Mouse (Mus musculus) hindbrain, embryonic 15.5 days (tissue): ENCODE measurements around the gene Fkbp5. TPM values are rescaled to one million over a fixed set of nuclear protein-coding genes. Genes with fewer than 3 reads are reported as not detected.

Experiments
- ATAC-seq: fragments of 200-750 bp; cut with Nextera tagmentation; 2 replicates; pipeline ENCODE4 v1.8.0; 2017; ENCODE audit warnings: low read depth, moderate number of reproducible peaks, moderate TSS enrichment; ENCODE audit not compliant: low FRiP score
- H3K27ac ChIP-seq: fragments of 300-500 bp; sonication (generic); replicated peaks from 2 replicates; pipeline ENCODE4 v1.5.1; 2015; ENCODE audit warnings: mild to moderate bottlenecking, inconsistent platforms
- H3K27me3 ChIP-seq: fragments of 300-500 bp; sonication (generic); 2 replicates; pipeline ENCODE4 v1.6.1; 2015; ENCODE audit warnings: control low read depth, inconsistent platforms
- H3K36me3 ChIP-seq: fragments of 300-500 bp; sonication (generic); 2 replicates; pipeline ENCODE4 v1.6.1; 2015; ENCODE audit warnings: control low read depth, inconsistent platforms
- H3K4me1 ChIP-seq: fragments of 300-500 bp; sonication (generic); replicated peaks from 2 replicates; pipeline ENCODE4 v1.6.1; 2015; ENCODE audit warnings: control low read depth, inconsistent platforms
- H3K4me2 ChIP-seq: fragments of 300-500 bp; sonication (generic); 2 replicates; pipeline ENCODE4 v1.6.1; 2015; ENCODE audit warnings: moderate library complexity, mild to moderate bottlenecking, inconsistent platforms
- H3K4me3 ChIP-seq: fragments of 300-500 bp; sonication (generic); 2 replicates; pipeline ENCODE4 v1.5.1; 2015; ENCODE audit warnings: mild to moderate bottlenecking, inconsistent platforms
- H3K9ac ChIP-seq: fragments of 300-500 bp; sonication (generic); 2 replicates; pipeline ENCODE4 v1.6.1; 2015; ENCODE audit warnings: inconsistent platforms
- H3K9me3 ChIP-seq: fragments of 300-500 bp; sonication (generic); 2 replicates; pipeline ENCODE4 v1.6.1; 2016; ENCODE audit warnings: control low read depth, inconsistent platforms
- WGBS: fragments of 180-500 bp; shearing (Covaris S2); methylation state at CpG from one replicate; pipeline ENCODE4 v1.1.7; 2015; 5-methylcytosine and 5-hydroxymethylcytosine counted together
- polyA plus RNA-seq: library from polyadenylated mRNA; unstranded; fragments of >200 nt; fragmentation: Nextera tagmentation; extraction: Ambion mirVana; gene quantifications from 2 replicates; pipeline ENCODE4 v1.2.1, GENCODE M21; 2015

Gene Fkbp5
- polyA plus RNA-seq, 1 experiment from 2014 or later: 31.5 TPM

GRCm38 (mm10) chr17:28512696-28513095, 4.6 kb downstream of the Fkbp5 start:
- Histone ChIP-seq H3K9ac (no peak overlapping the region), H3K9me3 (no peaks in the 10 kb centered on the region), H3K4me3 (no peak overlapping the region), H3K4me2 (no peak overlapping the region), H3K27ac (no peak overlapping the region), H3K36me3 (no peaks in the 10 kb centered on the region), H3K27me3 (peaks cover 4% of the 10 kb centered on the region; the same call in 1 of the 2 replicates), H3K4me1 (peaks cover 16% of the 10 kb centered on the region)
- ATAC-seq: no peak
- 40% methylated on average over 6 of the region's 6 CpGs for WGBS

GRCm38 (mm10) chr17:28511616-28512541, 5.4 kb downstream of the Fkbp5 start:
- WGBS: 37% methylated on average over 9 of the region's 9 CpGs
- Histone ChIP-seq H3K36me3 (no peaks in the 10 kb centered on the region), H3K4me1 (peaks cover 8% of the 10 kb centered on the region), H3K27me3 (peaks cover 4% of the 10 kb centered on the region; the same call in 1 of the 2 replicates), H3K4me3 (no peak overlapping the region), H3K9ac (no peak overlapping the region), H3K4me2 (no peak overlapping the region), H3K9me3 (no peaks in the 10 kb centered on the region), H3K27ac (no peak overlapping the region)
- no peak for ATAC-seq

GRCm38 (mm10) chr17:28510445-28511342, 6.6 kb downstream of the Fkbp5 start:
- peaks cover 4% of the 10 kb centered on the region; the same call in 1 of the 2 replicates for H3K27me3 ChIP-seq
- ATAC-seq: no peak
- H3K36me3 ChIP-seq: no peaks in the 10 kb centered on the region
- no peak overlapping the region for H3K9ac ChIP-seq
- WGBS: 6% methylated on average over 28 of the region's 28 CpGs
- no peak overlapping the region for H3K27ac ChIP-seq
- no peaks in the 10 kb centered on the region for H3K9me3 ChIP-seq
- H3K4me3 ChIP-seq: 0 out of 2 replicates have a peak overlapping the region, but pooled peaks have one; percentile 2
- H3K4me1 ChIP-seq: peaks cover 8% of the 10 kb centered on the region
- peak overlapping the region; percentile 42 for H3K4me2 ChIP-seq

GRCm38 (mm10) chr17:28507496-28507895, 9.8 kb downstream of the Fkbp5 start:
- H3K4me2 ChIP-seq: no peak overlapping the region
- no peak overlapping the region for H3K4me3 ChIP-seq
- peaks cover 2% of the 10 kb centered on the region; the same call in 1 of the 2 replicates for H3K27me3 ChIP-seq
- peaks cover 8% of the 10 kb centered on the region for H3K4me1 ChIP-seq
- no peak overlapping the region for H3K9ac ChIP-seq
- no peak overlapping the region for H3K27ac ChIP-seq
- H3K9me3 ChIP-seq: no peaks in the 10 kb centered on the region
- ATAC-seq: no peak
- H3K36me3 ChIP-seq: no peaks in the 10 kb centered on the region
- 45% methylated on average over 5 of the region's 5 CpGs for WGBS

- no peak for ATAC-seq
- no peaks in the 10 kb centered on the region for H3K36me3 ChIP-seq
- H3K27ac ChIP-seq: no peak overlapping the region
- H3K9me3 ChIP-seq: no peaks in the 10 kb centered on the region
- H3K4me2 ChIP-seq: no peak overlapping the region
- no peak overlapping the region for H3K4me3 ChIP-seq
- H3K27me3 ChIP-seq: peaks cover 2% of the 10 kb centered on the region; the same call in 1 of the 2 replicates
- H3K9ac ChIP-seq: no peak overlapping the region
- WGBS: 31% methylated on average over 5 of the region's 5 CpGs
- peaks cover 8% of the 10 kb centered on the region for H3K4me1 ChIP-seq
These were observed 10.4 kb downstream of the Fkbp5 start for GRCm38 (mm10) chr17:28506895-28507294.

- H3K27ac ChIP-seq: no peak overlapping the region
- H3K27me3 ChIP-seq: no peaks in the 10 kb centered on the region; the same call in 1 of the 2 replicates
- H3K36me3 ChIP-seq: no peaks in the 10 kb centered on the region
- 87% methylated on average over 4 of the region's 4 CpGs for WGBS
- no peak overlapping the region for H3K4me3 ChIP-seq
- no peak overlapping the region for H3K9ac ChIP-seq
- peaks cover 3% of the 10 kb centered on the region for H3K4me1 ChIP-seq
- ATAC-seq: no peak
- no peaks in the 10 kb centered on the region for H3K9me3 ChIP-seq
- no peak overlapping the region for H3K4me2 ChIP-seq
These were observed 11.7 kb downstream of the Fkbp5 start for GRCm38 (mm10) chr17:28505591-28505990.

GRCm38 (mm10) chr17:28504182-28504581, 13.1 kb downstream of the Fkbp5 start:
- WGBS: 75% methylated on average over 6 of the region's 6 CpGs
- no peak overlapping the region for H3K27ac ChIP-seq
- H3K4me2 ChIP-seq: no peak overlapping the region
- no peaks in the 10 kb centered on the region for H3K9me3 ChIP-seq
- ATAC-seq: no peak
- no peaks in the 10 kb centered on the region for H3K4me1 ChIP-seq
- no peak overlapping the region for H3K4me3 ChIP-seq
- H3K27me3 ChIP-seq: no peaks in the 10 kb centered on the region; the same call in 1 of the 2 replicates
- no peak overlapping the region for H3K9ac ChIP-seq
- no peaks in the 10 kb centered on the region for H3K36me3 ChIP-seq

- Histone ChIP-seq H3K4me2 (no peak overlapping the region), H3K4me1 (no peaks in the 10 kb centered on the region), H3K27me3 (no peaks in the 10 kb centered on the region), H3K27ac (no peak overlapping the region), H3K9ac (no peak overlapping the region), H3K36me3 (no peaks in the 10 kb centered on the region), H3K9me3 (no peaks in the 10 kb centered on the region), H3K4me3 (no peak overlapping the region)
- 74% methylated on average over 7 of the region's 7 CpGs for WGBS
- no peak for ATAC-seq
These were observed 15.0 kb downstream of the Fkbp5 start for GRCm38 (mm10) chr17:28502196-28502821.

GRCm38 (mm10) chr17:28500465-28500864, 16.9 kb downstream of the Fkbp5 start:
- H3K27me3 ChIP-seq: no peaks in the 10 kb centered on the region
- H3K27ac ChIP-seq: no peak overlapping the region
- H3K9me3 ChIP-seq: no peaks in the 10 kb centered on the region
- no peak for ATAC-seq
- no peak overlapping the region for H3K9ac ChIP-seq
- H3K4me3 ChIP-seq: no peak overlapping the region
- H3K36me3 ChIP-seq: no peaks in the 10 kb centered on the region
- 77% methylated on average over 3 of the region's 3 CpGs for whole genome bisulfite sequencing
- H3K4me1 ChIP-seq: no peaks in the 10 kb centered on the region
- H3K4me2 ChIP-seq: no peak overlapping the region

- H3K4me1 ChIP-seq: no peaks in the 10 kb centered on the region
- H3K4me2 ChIP-seq: no peak overlapping the region
- no peak overlapping the region for H3K4me3 ChIP-seq
- no peaks in the 10 kb centered on the region for H3K36me3 ChIP-seq
- no peaks in the 10 kb centered on the region for H3K9me3 ChIP-seq
- no peak overlapping the region for H3K9ac ChIP-seq
- no peak overlapping the region for H3K27ac ChIP-seq
- H3K27me3 ChIP-seq: no peaks in the 10 kb centered on the region
- no peak for ATAC-seq
- 73% methylated on average over 2 of the region's 2 CpGs for WGBS
These were observed 18.1 kb downstream of the Fkbp5 start for GRCm38 (mm10) chr17:28499190-28499589.

- Histone ChIP-seq H3K9ac (no peak overlapping the region), H3K4me2 (no peak overlapping the region), H3K4me3 (no peak overlapping the region), H3K9me3 (no peaks in the 10 kb centered on the region), H3K27me3 (no peaks in the 10 kb centered on the region), H3K36me3 (no peaks in the 10 kb centered on the region), H3K27ac (no peak overlapping the region), H3K4me1 (no peaks in the 10 kb centered on the region)
- WGBS: 93% methylated on average over 8 of the region's 8 CpGs
- no peak for ATAC-seq
These were observed 21.5 kb downstream of the Fkbp5 start for GRCm38 (mm10) chr17:28495832-28496231.
